Mouse (Mus musculus) kidney, postnatal 36 days (tissue): ENCODE data around the gene Gnb1.
A peak's percentile ranks its signal among the peaks of the same experiment; 100 is the strongest.
"Not testable (repeated sequence)": the region's sequence is repeated elsewhere in the genome, so short reads cannot be mapped to it uniquely, and the experiment has no call there.

Experiments
- DNase-seq, 2 experiments: peaks; one replicate each; pipeline ENCODE4 v3.0.0; 2021 to 2022; ENCODE audit warnings: mixed read lengths in 2 of 2

Gene Gnb1

GRCm38 (mm10) chr4:155554880-155555279, 63.7 kb downstream of the Gnb1 start:
- no peak for DNase-seq

GRCm38 (mm10) chr4:155555464-155555863, 64.3 kb downstream of the Gnb1 start:
- no peak for DNase-seq

GRCm38 (mm10) chr4:155559454-155559853, 68.3 kb downstream of the Gnb1 start:
- peak in 1 of 2 experiments; percentile 45 for DNase-seq

GRCm38 (mm10) chr4:155560932-155561331, 69.8 kb downstream of the Gnb1 start:
- DNase-seq, result peak; percentile 46 to 50

- DNase-seq, result no peak
These were observed 70.7 kb downstream of the Gnb1 start, which contains the start of gene Nadk for GRCm38 (mm10) chr4:155561661-155562442. Nadk (plus strand) TSS chr4:155562378.

GRCm38 (mm10) chr4:155562725-155563399, 71.7 kb downstream of the Gnb1 start:
- peak; percentile 62 to 73 for DNase-seq

GRCm38 (mm10) chr4:155563400-155564231, 72.5 kb downstream of the Gnb1 start:
- peak; percentile 97 to 98 for DNase-seq

GRCm38 (mm10) chr4:155564315-155565069, 73.3 kb downstream of the Gnb1 start:
- peak; percentile 57 to 61 for DNase-seq

GRCm38 (mm10) chr4:155566555-155566954, 75.4 kb downstream of the Gnb1 start:
- peak in 1 of 2 experiments; percentile 58 for DNase-seq

- peak; percentile 29 to 50 for DNase-seq
These were observed 77.0 kb downstream of the Gnb1 start for GRCm38 (mm10) chr4:155568170-155568569.

- no peak for DNase-seq
These were observed 77.6 kb downstream of the Gnb1 start for GRCm38 (mm10) chr4:155568632-155569370.

GRCm38 (mm10) chr4:155569818-155570217, 78.7 kb downstream of the Gnb1 start:
- no peak for DNase-seq

- DNase-seq, result not testable (repeated sequence)
These were observed 79.2 kb downstream of the Gnb1 start for GRCm38 (mm10) chr4:155570315-155570714.

GRCm38 (mm10) chr4:155571442-155571841, 80.3 kb downstream of the Gnb1 start:
- no peak for DNase-seq

- no peak for DNase-seq
These were observed 82.0 kb downstream of the Gnb1 start for GRCm38 (mm10) chr4:155573155-155573554.

GRCm38 (mm10) chr4:155573876-155574275, 82.7 kb downstream of the Gnb1 start:
- DNase-seq, result no peak

GRCm38 (mm10) chr4:155574931-155575330, 83.8 kb downstream of the Gnb1 start:
- DNase-seq, result no peak

- DNase-seq, result peak; percentile 17 to 52
These were observed 84.4 kb downstream of the Gnb1 start for GRCm38 (mm10) chr4:155575521-155575920.

- peak; percentile 59 to 66 for DNase-seq
These were observed 86.0 kb downstream of the Gnb1 start for GRCm38 (mm10) chr4:155577132-155577531.

- DNase-seq, result peak in 1 of 2 experiments; percentile 18
These were observed 86.6 kb downstream of the Gnb1 start for GRCm38 (mm10) chr4:155577741-155578140.

- peak; percentile 72 to 82 for DNase-seq
These were observed 87.4 kb downstream of the Gnb1 start for GRCm38 (mm10) chr4:155578336-155579125.
